Mouse (Mus musculus) neural tube, embryonic 13.5 days (tissue): Measurements from ENCODE around the gene Cadps. TPM values are rescaled to one million over a fixed set of nuclear protein-coding genes. Genes with fewer than 3 reads are reported as not detected.

Experiments used
- ATAC-seq: fragments of 200-750 bp; cut with Nextera tagmentation; 2 replicates; pipeline ENCODE4 v1.8.0; 2017; ENCODE audit warnings: low read depth, mild to moderate bottlenecking, moderate TSS enrichment, moderate library complexity
- H3K27ac ChIP-seq: fragments of 300-500 bp; sonication (generic); replicated peaks from 2 replicates; pipeline ENCODE4 v1.5.1; 2015; ENCODE audit warnings: moderate library complexity, mild to moderate bottlenecking, inconsistent platforms
- H3K27me3 ChIP-seq: fragments of 300-500 bp; sonication (generic); 2 replicates; pipeline ENCODE4 v1.6.1; 2015; ENCODE audit warnings: mild to moderate bottlenecking, inconsistent platforms
- H3K36me3 ChIP-seq: fragments of 300-500 bp; sonication (generic); 2 replicates; pipeline ENCODE4 v1.6.1; 2015; ENCODE audit warnings: mild to moderate bottlenecking, inconsistent platforms
- H3K4me1 ChIP-seq: fragments of 300-500 bp; sonication (generic); replicated peaks from 2 replicates; pipeline ENCODE4 v1.6.1; 2015; ENCODE audit warnings: inconsistent platforms
- H3K4me2 ChIP-seq: fragments of 300-500 bp; sonication (generic); 2 replicates; pipeline ENCODE4 v1.6.1; 2015; ENCODE audit warnings: inconsistent platforms, mild to moderate bottlenecking, moderate library complexity
- H3K4me3 ChIP-seq: fragments of 300-500 bp; sonication (generic); 2 replicates; pipeline ENCODE4 v1.5.1; 2015; ENCODE audit warnings: mild to moderate bottlenecking, inconsistent platforms
- H3K9ac ChIP-seq: fragments of 300-500 bp; sonication (generic); 2 replicates; pipeline ENCODE4 v1.6.1; 2015; ENCODE audit warnings: moderate library complexity, mild to moderate bottlenecking, inconsistent platforms
- H3K9me3 ChIP-seq: fragments of 300-500 bp; sonication (generic); 2 replicates; pipeline ENCODE4 v1.6.1; 2016; ENCODE audit warnings: inconsistent platforms
- WGBS: fragments of 180-500 bp; shearing (Covaris S2); methylation state at CpG from one replicate; pipeline ENCODE4 v1.1.7; 2015; 5-methylcytosine and 5-hydroxymethylcytosine counted together
- polyA plus RNA-seq: library from polyadenylated mRNA; unstranded; fragments of >200 nt; fragmentation: Nextera tagmentation; extraction: Ambion mirVana; gene quantifications from 2 replicates; pipeline ENCODE4 v1.2.1, GENCODE M21; 2015

The Cadps gene
- polyA plus RNA-seq, 1 experiment from 2014 or later = 34.2 TPM

DNA sequence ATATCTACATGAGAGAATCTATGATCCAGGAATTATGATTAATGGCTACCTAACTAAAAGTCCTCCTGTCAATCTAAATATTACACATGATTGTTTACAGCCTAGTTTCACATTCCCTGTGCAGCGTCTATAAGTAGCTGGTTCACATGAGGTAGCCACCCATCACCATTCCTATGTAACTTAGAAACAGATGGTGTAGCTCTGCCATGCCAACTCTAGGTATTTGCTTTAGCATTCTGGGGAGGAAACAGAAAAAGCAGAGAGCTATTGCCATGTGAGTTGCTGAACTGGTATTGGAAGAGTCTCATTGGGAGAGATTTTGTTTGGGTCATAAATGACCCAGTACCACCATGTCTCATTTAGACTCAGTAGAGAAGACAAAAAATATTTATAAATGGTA, 4.4 kb downstream of the Cadps start:
- ATAC-seq = no peak
- no peak overlapping the region for H3K27ac ChIP-seq
- no peak overlapping the region for H3K9ac ChIP-seq
- H3K4me2 ChIP-seq = no peak overlapping the region
- H3K36me3 ChIP-seq = no peaks in the 10 kb centered on the region
- H3K4me3 ChIP-seq = no peak overlapping the region
- H3K4me1 ChIP-seq = peaks cover 40% of the 10 kb centered on the region
- 75% methylated on average over 1 of the region's 1 CpGs for WGBS
- H3K9me3 ChIP-seq = no peaks in the 10 kb centered on the region
- no peaks in the 10 kb centered on the region for H3K27me3 ChIP-seq

DNA sequence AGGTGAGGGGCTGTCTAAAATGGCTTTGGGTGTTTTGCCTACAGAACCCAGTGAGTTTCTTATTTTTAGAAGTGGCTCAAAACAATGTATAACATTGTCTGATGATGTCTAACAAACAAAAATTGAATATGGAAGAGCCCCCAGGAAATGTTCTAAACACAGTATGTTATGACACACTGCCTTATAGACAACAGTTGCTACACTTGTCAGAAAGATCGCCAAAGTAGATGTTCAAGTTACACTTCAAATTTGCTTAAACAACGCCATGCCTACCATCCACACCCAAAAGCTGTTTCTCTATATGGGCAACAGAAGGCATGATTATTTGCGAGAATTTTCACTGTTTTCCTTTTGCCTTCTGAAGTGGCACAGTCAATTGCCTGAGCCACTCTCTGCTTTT, 10.8 kb downstream of the Cadps start:
- no peaks in the 10 kb centered on the region for H3K36me3 ChIP-seq
- no peaks in the 10 kb centered on the region for H3K9me3 ChIP-seq
- H3K4me3 ChIP-seq = no peak overlapping the region
- H3K27ac ChIP-seq = no peak overlapping the region
- ATAC-seq = no peak
- peaks cover 7% of the 10 kb centered on the region; the same call in 1 of the 2 replicates for H3K4me1 ChIP-seq
- no peaks in the 10 kb centered on the region for H3K27me3 ChIP-seq
- H3K4me2 ChIP-seq = no peak overlapping the region
- no peak overlapping the region for H3K9ac ChIP-seq
- WGBS = 87% methylated on average over 3 of the region's 3 CpGs

DNA sequence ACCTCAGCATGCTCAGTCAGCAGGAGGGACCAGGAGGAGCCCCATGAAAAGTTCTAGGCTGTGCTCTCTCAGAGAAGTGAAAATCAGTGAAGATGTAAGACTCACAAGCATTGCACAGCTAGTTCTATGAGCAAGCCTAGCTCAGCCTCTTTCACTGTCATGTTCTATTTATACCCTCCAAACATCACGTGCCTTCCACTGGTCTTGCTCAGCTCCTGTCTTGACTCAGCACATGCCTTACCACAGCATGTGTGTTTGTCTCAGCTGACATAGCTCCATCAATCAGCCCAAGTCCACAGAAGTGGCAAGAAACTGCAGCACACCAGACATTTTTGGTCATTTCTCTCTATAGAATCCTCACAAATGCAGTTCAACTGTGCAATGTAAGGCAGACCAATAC, 19.9 kb downstream of the Cadps start:
- no peaks in the 10 kb centered on the region for H3K36me3 ChIP-seq
- WGBS = 79% methylated on average over 1 of the region's 1 CpGs
- no peak for ATAC-seq
- H3K9me3 ChIP-seq = no peaks in the 10 kb centered on the region
- H3K27ac ChIP-seq = no peak overlapping the region
- no peaks in the 10 kb centered on the region for H3K27me3 ChIP-seq
- H3K4me3 ChIP-seq = no peak overlapping the region
- H3K4me1 ChIP-seq = no peaks in the 10 kb centered on the region
- H3K9ac ChIP-seq = no peak overlapping the region
- no peak overlapping the region for H3K4me2 ChIP-seq

DNA sequence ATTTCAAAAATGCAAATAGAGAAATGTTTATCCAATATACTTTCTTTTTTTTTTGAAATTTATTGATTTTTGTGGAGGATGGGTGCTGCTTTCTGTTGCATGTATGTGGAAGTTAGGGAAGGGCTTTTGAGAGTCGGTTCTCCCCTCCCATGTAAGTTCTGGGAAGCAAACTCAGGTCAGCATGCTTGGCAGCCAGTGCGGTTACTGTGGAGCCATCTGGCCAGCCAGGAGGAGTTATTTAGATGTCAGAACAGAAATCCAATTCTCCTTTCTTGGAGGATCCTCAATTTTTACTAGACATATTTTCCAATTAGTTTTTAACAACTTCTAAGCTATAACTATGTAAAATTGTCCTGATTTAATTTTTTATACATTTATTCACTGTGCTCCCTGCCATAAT, 21.8 kb downstream of the Cadps start:
- Histone ChIP-seq H3K36me3 (no peaks in the 10 kb centered on the region), H3K4me3 (no peak overlapping the region), H3K9me3 (no peaks in the 10 kb centered on the region), H3K9ac (no peak overlapping the region), H3K4me2 (no peak overlapping the region), H3K27ac (no peak overlapping the region), H3K4me1 (no peaks in the 10 kb centered on the region), H3K27me3 (no peaks in the 10 kb centered on the region)
- WGBS = 88% methylated on average over 2 of the region's 2 CpGs
- no peak for ATAC-seq

DNA sequence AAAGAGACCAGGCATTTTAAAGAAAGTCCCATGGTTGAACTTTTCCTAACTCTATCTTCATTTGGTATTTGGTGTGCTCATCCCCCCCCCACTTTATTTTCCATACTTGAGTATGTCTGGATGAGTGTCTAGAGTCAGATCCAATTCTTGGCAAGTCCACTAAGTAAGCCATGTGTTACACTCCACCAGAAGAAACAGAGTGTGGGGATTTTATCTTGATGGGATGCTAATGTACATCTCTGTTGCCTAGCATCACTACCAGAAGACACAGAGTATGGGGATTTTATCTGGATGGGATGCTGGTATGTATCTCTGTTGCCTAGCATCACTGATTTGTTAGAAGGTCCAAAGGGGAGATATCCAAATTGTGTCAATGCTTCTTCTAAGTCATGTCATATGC, 24.0 kb downstream of the Cadps start:
- H3K4me1 ChIP-seq = no peaks in the 10 kb centered on the region
- no peak for ATAC-seq
- no peaks in the 10 kb centered on the region for H3K27me3 ChIP-seq
- no peak overlapping the region for H3K27ac ChIP-seq
- H3K4me2 ChIP-seq = no peak overlapping the region
- H3K4me3 ChIP-seq = no peak overlapping the region
- no peak overlapping the region for H3K9ac ChIP-seq
- H3K36me3 ChIP-seq = no peaks in the 10 kb centered on the region
- H3K9me3 ChIP-seq = no peaks in the 10 kb centered on the region

DNA sequence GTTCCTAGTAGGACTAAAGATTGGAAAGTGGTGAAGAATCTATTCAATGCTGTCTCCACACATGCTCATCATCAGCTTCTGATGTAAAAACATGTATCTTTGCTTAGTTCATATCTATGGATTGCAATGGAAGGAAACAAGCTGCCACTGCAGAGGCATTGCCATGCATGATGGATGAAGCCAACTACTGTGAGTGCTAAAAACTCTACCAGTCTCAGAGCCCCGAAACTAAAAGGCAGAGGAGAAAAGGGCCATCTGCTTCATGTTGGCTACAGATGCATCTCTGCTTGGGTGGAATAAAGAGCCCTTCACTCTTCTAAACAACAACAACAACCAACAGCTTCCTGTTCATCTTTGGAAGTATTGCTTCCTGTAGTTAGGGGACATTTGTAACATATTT, 38.6 kb downstream of the Cadps start:
- Histone ChIP-seq H3K36me3 (no peaks in the 10 kb centered on the region), H3K27me3 (no peaks in the 10 kb centered on the region), H3K4me1 (no peaks in the 10 kb centered on the region), H3K9me3 (no peaks in the 10 kb centered on the region), H3K4me2 (no peak overlapping the region), H3K9ac (no peak overlapping the region), H3K27ac (no peak overlapping the region), H3K4me3 (no peak overlapping the region)
- WGBS = 71% methylated on average over 1 of the region's 1 CpGs
- no peak for ATAC-seq

DNA sequence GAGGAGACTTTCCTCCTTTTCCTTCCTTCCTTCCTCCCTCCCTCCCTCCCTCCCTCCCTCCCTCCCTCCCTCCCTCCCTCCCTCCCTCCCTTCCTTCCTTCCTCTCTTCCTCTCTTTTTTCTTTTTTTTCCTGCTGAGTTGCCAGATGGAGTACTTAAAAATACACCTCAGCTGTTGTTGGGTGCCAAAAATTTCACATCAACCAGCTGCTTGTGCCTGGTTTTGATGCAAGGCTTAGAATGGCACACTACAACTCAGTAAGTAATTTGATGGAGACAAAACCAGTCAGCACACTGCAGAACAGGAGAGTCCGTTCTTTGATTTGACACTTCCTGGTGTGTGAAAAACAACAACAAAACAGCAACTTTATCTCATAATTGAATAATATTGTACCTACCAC, 42.9 kb downstream of the Cadps start:
- H3K4me2 ChIP-seq = no peak overlapping the region
- 82% methylated on average over 1 of the region's 1 CpGs for WGBS
- H3K4me1 ChIP-seq = peaks cover 4% of the 10 kb centered on the region; the same call in 1 of the 2 replicates
- H3K4me3 ChIP-seq = no peak overlapping the region
- no peak overlapping the region for H3K9ac ChIP-seq
- no peaks in the 10 kb centered on the region for H3K9me3 ChIP-seq
- H3K36me3 ChIP-seq = no peaks in the 10 kb centered on the region
- no peak overlapping the region for H3K27ac ChIP-seq
- no peaks in the 10 kb centered on the region for H3K27me3 ChIP-seq
- ATAC-seq = no peak

DNA sequence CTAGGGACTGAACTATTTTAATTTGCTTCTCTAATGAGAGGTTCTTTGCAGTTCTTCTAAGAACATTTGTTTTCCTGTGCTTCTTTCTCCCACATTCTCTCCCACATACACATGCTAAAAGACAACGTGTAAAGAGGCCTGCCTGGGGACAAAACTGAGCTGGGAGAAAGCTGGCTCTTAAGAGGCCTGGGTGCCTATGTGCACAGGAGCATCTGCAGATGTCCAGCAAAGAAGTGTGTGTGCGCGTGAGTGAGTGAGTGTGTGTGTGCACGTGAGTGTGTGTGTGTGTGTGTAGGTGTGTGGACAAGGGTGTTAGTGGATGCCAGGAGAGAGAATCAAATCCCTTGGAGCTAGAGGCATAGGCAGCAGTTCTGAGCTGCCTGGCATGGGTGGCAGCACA, 44.9 kb downstream of the Cadps start:
- no peak overlapping the region for H3K9ac ChIP-seq
- WGBS = 75% methylated on average over 4 of the region's 4 CpGs

DNA sequence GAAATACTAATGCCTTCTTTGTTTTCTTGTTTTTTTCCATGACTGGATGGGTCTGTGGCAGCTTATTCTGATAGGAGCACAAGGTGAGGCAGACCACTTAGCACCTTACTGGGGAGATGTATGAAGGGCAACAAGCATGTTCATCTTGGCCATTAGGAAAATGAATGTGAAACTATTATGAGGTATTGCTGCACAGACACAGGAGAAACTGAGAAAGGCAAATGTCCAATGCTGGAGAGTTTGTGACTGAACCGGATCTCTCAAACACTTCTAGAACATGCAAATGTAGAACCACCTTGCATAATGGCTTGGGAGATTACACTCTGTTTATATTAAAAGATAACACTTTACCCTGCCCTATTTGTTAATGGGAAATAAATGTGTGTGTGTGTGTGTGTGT, 54.0 kb downstream of the Cadps start:
- 92% methylated on average over 1 of the region's 1 CpGs for WGBS
- Histone ChIP-seq H3K4me3 (no peak overlapping the region), H3K27ac (no peak overlapping the region), H3K36me3 (no peaks in the 10 kb centered on the region), H3K9me3 (0 out of 2 replicates have a peak, but pooled peaks cover 3% of the 10 kb centered on the region), H3K4me1 (no peaks in the 10 kb centered on the region), H3K9ac (no peak overlapping the region), H3K27me3 (no peaks in the 10 kb centered on the region), H3K4me2 (no peak overlapping the region)
- ATAC-seq = no peak

More for the DNA sequence above, 44.9 kb downstream of the Cadps start:
- H3K27me3 ChIP-seq = no peaks in the 10 kb centered on the region
- no peak overlapping the region for H3K4me3 ChIP-seq
- no peak for ATAC-seq
- H3K36me3 ChIP-seq = no peaks in the 10 kb centered on the region
- peaks cover 4% of the 10 kb centered on the region; the same call in 1 of the 2 replicates for H3K4me1 ChIP-seq
- no peaks in the 10 kb centered on the region for H3K9me3 ChIP-seq
- H3K4me2 ChIP-seq = no peak overlapping the region
- H3K27ac ChIP-seq = no peak overlapping the region

DNA sequence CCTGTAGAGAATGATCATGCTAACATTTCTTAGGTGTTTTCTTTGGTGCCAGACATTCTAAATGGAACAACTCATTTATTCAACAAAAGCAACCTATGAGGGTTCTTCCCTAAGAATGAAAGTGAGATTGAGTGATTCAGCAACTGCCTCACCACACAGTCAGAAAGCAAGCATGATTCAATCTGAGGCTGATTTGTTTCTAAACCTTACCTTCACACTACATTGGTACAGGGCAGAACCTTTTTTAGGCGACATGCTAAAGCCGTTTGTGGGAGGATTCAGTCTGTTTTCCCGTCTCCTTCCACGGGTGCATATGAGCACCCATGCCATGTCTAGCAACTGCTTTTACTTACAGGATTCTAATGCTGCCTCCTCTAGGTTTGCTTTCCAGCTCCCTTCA, 69.6 kb downstream of the Cadps start:
- Histone ChIP-seq H3K36me3 (no peaks in the 10 kb centered on the region), H3K9ac (no peak overlapping the region), H3K4me3 (no peak overlapping the region), H3K4me1 (no peaks in the 10 kb centered on the region), H3K27me3 (no peaks in the 10 kb centered on the region), H3K9me3 (no peaks in the 10 kb centered on the region), H3K27ac (no peak overlapping the region), H3K4me2 (no peak overlapping the region)
- 91% methylated on average over 4 of the region's 4 CpGs for WGBS
- no peak for ATAC-seq

DNA sequence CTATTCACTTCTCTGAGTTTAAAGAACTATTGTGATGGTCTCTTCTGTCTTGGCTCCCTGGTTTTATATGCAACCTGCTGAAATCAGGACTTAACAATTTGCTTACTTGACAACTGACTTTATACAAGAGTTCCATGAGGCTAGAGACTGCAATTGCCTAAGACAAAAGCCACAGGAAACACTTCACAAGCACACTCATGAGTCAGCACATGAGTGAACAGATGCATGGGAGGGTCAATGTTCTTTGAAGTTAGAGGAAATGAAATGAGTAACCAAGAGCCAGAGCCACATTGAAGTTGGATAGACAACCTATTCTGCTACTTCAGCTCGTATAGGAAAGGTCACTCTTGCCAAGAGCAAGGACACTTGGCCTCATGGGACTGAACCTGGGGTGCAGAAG, 71.1 kb downstream of the Cadps start:
- H3K4me3 ChIP-seq = no peak overlapping the region
- no peaks in the 10 kb centered on the region for H3K27me3 ChIP-seq
- no peaks in the 10 kb centered on the region for H3K36me3 ChIP-seq
- H3K4me1 ChIP-seq = no peaks in the 10 kb centered on the region
- no peaks in the 10 kb centered on the region for H3K9me3 ChIP-seq
- WGBS = 73% methylated on average over 1 of the region's 1 CpGs
- no peak overlapping the region for H3K27ac ChIP-seq
- ATAC-seq = no peak
- H3K4me2 ChIP-seq = no peak overlapping the region
- no peak overlapping the region for H3K9ac ChIP-seq

DNA sequence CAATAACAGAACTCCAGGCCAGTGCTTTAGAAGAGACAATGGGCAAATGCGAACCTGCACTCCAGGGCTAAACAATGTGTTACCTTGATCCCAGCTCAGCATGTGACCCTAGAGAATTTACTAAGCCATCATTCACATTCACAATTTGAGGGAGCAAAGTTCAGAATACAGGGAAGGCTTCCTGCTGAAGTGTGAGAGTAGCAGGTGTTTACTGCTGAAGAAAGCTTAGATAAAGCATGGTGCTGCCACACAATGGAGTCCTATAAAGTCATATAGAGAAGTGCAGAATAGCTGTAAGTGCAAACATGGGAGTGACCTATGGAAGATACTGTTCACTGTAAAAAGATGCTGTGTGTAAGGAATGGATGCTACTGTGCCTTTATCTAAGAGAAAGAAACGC, 91.9 kb downstream of the Cadps start:
- no peaks in the 10 kb centered on the region for H3K36me3 ChIP-seq
- 82% methylated on average over 2 of the region's 2 CpGs for WGBS

DNA sequence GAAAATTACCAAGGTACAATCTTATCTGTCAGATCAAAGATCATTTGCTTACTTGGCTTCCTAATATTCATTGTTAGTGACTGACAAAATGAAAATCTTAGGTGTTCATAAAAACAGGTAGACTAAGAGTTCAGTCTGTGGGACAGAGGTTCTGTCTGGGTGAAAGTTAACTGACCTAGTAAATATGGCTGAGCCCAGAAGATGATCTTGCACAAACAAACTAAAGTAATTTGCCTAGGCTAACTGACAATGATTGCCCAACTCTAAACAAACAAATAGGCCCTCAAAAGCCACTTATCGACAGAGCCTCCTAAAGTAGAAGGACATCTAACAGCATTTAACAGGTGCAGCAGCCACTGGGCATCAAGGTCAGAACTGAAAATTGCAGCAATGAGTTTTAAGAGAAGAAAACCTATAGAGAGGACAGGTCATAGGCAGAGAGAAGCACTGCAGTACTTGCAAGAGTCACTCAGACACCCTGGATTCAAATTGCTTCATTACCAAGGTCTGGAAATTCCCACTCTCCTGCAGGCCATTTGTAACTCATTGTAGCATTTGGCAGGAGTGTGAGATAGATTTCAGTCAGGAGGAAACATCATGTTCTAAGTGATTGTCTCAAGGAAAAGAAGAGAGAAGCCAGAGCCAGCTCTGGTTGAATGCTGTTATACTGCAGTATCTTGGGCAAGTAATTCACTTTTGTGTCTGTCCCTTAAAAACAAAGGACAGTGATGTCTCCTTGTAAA, 100.3 kb downstream of the Cadps start:
- no peaks in the 10 kb centered on the region for H3K27me3 ChIP-seq
- no peak overlapping the region for H3K9ac ChIP-seq
- 88% methylated on average over 1 of the region's 1 CpGs for WGBS
- 0 out of 2 replicates have a peak, but pooled peaks cover 10% of the 10 kb centered on the region for H3K4me1 ChIP-seq
- H3K27ac ChIP-seq = no peak overlapping the region
- H3K4me2 ChIP-seq = no peak overlapping the region
- H3K9me3 ChIP-seq = no peaks in the 10 kb centered on the region
- H3K36me3 ChIP-seq = no peaks in the 10 kb centered on the region
- H3K4me3 ChIP-seq = no peak overlapping the region
- ATAC-seq = no peak

More for the DNA sequence above, 91.9 kb downstream of the Cadps start:
- no peak overlapping the region for H3K27ac ChIP-seq
- no peak overlapping the region for H3K4me3 ChIP-seq
- no peaks in the 10 kb centered on the region for H3K27me3 ChIP-seq
- no peaks in the 10 kb centered on the region for H3K4me1 ChIP-seq
- H3K9me3 ChIP-seq = no peaks in the 10 kb centered on the region
- H3K9ac ChIP-seq = no peak overlapping the region
- no peak overlapping the region for H3K4me2 ChIP-seq
- ATAC-seq = no peak
